Mouse (Mus musculus) midbrain, embryonic 16.5 days (tissue): ENCODE data around the gene Cmss1. TPM values are rescaled to one million over a fixed set of nuclear protein-coding genes. Genes with fewer than 3 reads are reported as not detected.

ENCODE experiments used
- ATAC-seq: fragments of 200-750 bp; cut with Nextera tagmentation; 2 replicates; pipeline ENCODE4 v1.8.0; 2017; ENCODE audit warnings: moderate TSS enrichment
- H3K27ac ChIP-seq: fragments of 300-500 bp; sonication (generic); 2 replicates; pipeline ENCODE4 v1.5.1; 2014; ENCODE audit warnings: mild to moderate bottlenecking, low read length, mixed read lengths
- H3K27me3 ChIP-seq: fragments of 300-500 bp; sonication (generic); 2 replicates; pipeline ENCODE4 v1.6.1; 2014; ENCODE audit warnings: low read depth, low read length, mixed read lengths; ENCODE audit not compliant: control insufficient read depth, insufficient read depth
- H3K36me3 ChIP-seq: fragments of 300-500 bp; sonication (generic); 2 replicates; pipeline ENCODE4 v1.6.1; 2014; ENCODE audit warnings: mild to moderate bottlenecking, low read length, moderate library complexity, mixed read lengths; ENCODE audit not compliant: control insufficient read depth, insufficient read depth
- H3K4me1 ChIP-seq: fragments of 300-500 bp; sonication (generic); 2 replicates; pipeline ENCODE4 v1.6.1; 2014; ENCODE audit warnings: mild to moderate bottlenecking, low read length, mixed read lengths; ENCODE audit not compliant: control insufficient read depth, insufficient read depth
- H3K4me2 ChIP-seq: fragments of 300-500 bp; sonication (generic); 2 replicates; pipeline ENCODE4 v1.6.1; 2014; ENCODE audit warnings: mild to moderate bottlenecking, low read length, mixed read lengths
- H3K4me3 ChIP-seq: fragments of 300-500 bp; sonication (generic); 2 replicates; pipeline ENCODE4 v1.5.1; 2014; ENCODE audit warnings: low read depth, mild to moderate bottlenecking, low read length, moderate library complexity, mixed read lengths
- H3K9ac ChIP-seq: fragments of 300-500 bp; sonication (generic); 2 replicates; pipeline ENCODE4 v1.6.1; 2014; ENCODE audit warnings: low read depth, low read length, mixed read lengths
- H3K9me3 ChIP-seq: fragments of 300-500 bp; sonication (generic); replicated peaks from 2 replicates; pipeline ENCODE4 v1.6.1; 2014; ENCODE audit warnings: mild to moderate bottlenecking, low read length, mixed read lengths; ENCODE audit not compliant: control insufficient read depth, poor library complexity, severe bottlenecking
- WGBS: fragments of 180-500 bp; shearing (Covaris S2); extraction: QIAGEN DNeasy Blood & Tissue Kit; methylation state at CpG from one replicate; pipeline ENCODE4 v1.1.7; 2014; 5-methylcytosine and 5-hydroxymethylcytosine counted together
- polyA plus RNA-seq: library from polyadenylated mRNA; unstranded; fragments of >200 nt; fragmentation: Nextera tagmentation; extraction: Ambion mirVana; gene quantifications from 2 replicates; pipeline ENCODE4 v1.2.1, GENCODE M21; 2015

Cmss1 gene
- polyA plus RNA-seq, 1 experiment from 2014 or later = 37.4 TPM

DNA sequence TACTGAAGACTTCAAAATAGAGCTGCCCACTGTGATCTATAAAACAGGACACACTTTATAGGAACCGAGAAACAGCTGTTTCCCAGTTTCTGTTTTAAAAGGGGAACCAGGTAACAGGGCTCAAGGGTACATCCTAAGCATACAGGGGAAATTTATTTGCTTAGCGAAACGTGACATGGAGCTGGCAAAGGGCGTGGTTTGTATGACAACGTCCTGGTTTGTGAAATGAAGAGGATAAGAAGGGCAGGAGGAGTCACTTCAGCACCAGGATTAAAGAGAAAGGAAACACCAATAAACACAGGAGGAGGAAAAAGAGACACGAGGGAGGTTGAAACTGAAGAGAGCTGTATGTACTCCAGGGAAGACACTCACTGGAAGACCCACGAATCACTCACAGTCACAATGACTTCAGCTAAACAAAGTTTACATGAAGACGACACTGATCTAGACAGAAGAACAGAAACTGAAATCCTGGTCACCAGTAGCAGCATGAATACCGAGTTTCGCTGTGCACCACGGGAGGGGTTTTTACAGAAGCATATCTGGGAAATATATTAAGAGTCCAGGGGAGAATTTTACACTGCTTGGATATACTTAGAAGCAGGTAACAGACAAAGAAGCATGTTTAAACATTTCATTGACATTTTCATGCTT, 269.8 kb downstream of the Cmss1 start:
- no peak overlapping the region for H3K9ac ChIP-seq
- H3K9me3 ChIP-seq = no peaks in the 10 kb centered on the region
- no peak overlapping the region for H3K4me3 ChIP-seq
- no peaks in the 10 kb centered on the region for H3K36me3 ChIP-seq
- ATAC-seq = no peak
- no peak overlapping the region for H3K4me2 ChIP-seq
- H3K27ac ChIP-seq = no peak overlapping the region
- no peaks in the 10 kb centered on the region for H3K4me1 ChIP-seq
- H3K27me3 ChIP-seq = no peaks in the 10 kb centered on the region
- WGBS = 79% methylated on average over 11 of the region's 11 CpGs

DNA sequence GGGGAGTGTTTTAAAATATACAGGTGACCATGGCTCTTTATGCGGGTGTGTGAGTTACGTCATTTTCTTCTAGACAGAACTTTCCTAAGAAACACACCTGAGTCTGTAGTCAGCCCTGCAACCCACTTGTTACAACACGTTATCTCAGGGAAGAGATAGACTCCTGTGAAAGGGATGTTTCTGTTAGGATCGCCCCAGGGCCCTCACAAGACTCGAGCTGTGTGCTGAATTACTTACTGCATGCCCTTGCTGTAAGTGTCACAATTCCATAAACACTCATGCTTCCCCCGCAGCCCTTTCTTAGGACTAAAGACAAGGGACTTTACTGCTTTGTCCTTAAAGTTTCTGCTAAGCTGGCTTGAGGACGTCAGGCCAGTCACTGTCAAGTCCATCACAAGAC, 274.4 kb downstream of the Cmss1 start:
- Histone ChIP-seq H3K27ac (no peak overlapping the region), H3K36me3 (no peaks in the 10 kb centered on the region), H3K9me3 (no peaks in the 10 kb centered on the region), H3K4me1 (no peaks in the 10 kb centered on the region), H3K27me3 (no peaks in the 10 kb centered on the region), H3K4me2 (no peak overlapping the region), H3K4me3 (no peak overlapping the region), H3K9ac (no peak overlapping the region)
- WGBS = 81% methylated on average over 7 of the region's 7 CpGs
- ATAC-seq = no peak

DNA sequence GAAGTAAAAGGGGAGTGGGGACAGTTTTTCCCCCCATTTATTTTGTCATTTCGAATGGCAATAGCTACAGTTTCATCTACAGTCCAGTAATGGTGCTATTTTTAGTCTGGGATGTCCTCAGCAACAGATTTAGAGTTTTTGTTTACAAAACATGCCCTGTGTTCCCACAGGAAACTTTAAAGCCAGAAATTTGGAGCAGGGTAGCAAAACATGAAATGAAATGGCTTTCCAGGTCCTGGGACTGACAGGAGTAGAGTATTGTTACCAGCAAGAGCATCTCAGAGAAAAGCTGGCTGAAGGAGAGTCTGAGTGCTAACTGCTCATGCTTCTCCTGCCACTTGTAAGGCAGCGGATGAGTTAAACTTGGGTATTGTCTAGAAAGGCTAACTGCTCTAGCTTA, 276.6 kb downstream of the Cmss1 start:
- H3K9me3 ChIP-seq = no peaks in the 10 kb centered on the region
- no peaks in the 10 kb centered on the region for H3K36me3 ChIP-seq
- no peak overlapping the region for H3K9ac ChIP-seq
- no peak for ATAC-seq
- 79% methylated on average over 2 of the region's 2 CpGs for WGBS
- H3K4me3 ChIP-seq = no peak overlapping the region
- no peak overlapping the region for H3K27ac ChIP-seq
- H3K4me2 ChIP-seq = no peak overlapping the region
- no peaks in the 10 kb centered on the region for H3K27me3 ChIP-seq
- no peaks in the 10 kb centered on the region for H3K4me1 ChIP-seq

DNA sequence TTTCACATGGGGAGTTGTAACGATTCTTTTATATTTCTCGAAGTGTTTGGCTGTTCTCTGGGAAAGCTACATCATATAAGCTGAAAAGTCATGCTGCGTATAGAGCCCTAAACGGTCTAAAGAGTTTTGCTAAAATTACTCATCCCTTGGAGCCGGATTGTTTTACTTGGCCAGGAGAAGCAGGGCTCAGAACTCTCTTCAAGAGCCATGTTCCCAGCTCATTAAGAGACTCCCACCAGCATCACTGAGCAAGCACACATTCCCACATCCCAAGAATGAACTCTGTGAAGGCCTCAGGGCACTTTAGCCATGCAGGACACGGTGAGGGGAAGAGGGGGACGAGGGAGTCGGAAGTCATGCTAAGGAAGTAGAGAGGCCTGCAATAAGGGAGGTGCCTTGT, 277.6 kb downstream of the Cmss1 start:
- H3K27ac ChIP-seq = no peak overlapping the region
- no peak overlapping the region for H3K4me2 ChIP-seq
- H3K36me3 ChIP-seq = no peaks in the 10 kb centered on the region
- H3K9ac ChIP-seq = no peak overlapping the region
- H3K9me3 ChIP-seq = no peaks in the 10 kb centered on the region
- no peaks in the 10 kb centered on the region for H3K27me3 ChIP-seq
- ATAC-seq = no peak
- WGBS = 85% methylated on average over 8 of the region's 8 CpGs
- H3K4me1 ChIP-seq = no peaks in the 10 kb centered on the region
- H3K4me3 ChIP-seq = no peak overlapping the region

DNA sequence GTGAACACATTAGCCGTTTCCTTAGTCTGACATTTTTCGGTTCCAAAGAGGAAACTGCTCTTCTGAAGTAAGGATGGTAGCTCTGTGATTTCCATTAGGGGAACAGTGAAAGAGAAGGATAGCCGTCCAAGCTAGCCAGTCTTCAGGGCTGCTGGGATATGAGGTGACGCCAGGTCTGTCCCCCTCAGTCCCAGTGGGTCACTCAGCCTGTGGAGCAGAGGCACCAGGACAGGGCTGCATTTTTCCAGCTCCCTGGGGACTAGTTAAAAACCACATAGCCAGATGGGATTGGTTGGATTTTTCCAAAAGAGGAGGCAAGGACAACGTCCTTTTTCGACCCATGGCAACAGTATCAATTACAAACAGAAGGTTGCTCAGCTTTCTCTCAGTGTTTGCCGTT, 279.7 kb downstream of the Cmss1 start:
- 80% methylated on average over 7 of the region's 7 CpGs for WGBS
- Histone ChIP-seq H3K4me1 (no peaks in the 10 kb centered on the region), H3K27me3 (no peaks in the 10 kb centered on the region), H3K9ac (no peak overlapping the region), H3K4me3 (no peak overlapping the region), H3K27ac (no peak overlapping the region), H3K4me2 (no peak overlapping the region), H3K9me3 (no peaks in the 10 kb centered on the region), H3K36me3 (no peaks in the 10 kb centered on the region)
- ATAC-seq = no peak

DNA sequence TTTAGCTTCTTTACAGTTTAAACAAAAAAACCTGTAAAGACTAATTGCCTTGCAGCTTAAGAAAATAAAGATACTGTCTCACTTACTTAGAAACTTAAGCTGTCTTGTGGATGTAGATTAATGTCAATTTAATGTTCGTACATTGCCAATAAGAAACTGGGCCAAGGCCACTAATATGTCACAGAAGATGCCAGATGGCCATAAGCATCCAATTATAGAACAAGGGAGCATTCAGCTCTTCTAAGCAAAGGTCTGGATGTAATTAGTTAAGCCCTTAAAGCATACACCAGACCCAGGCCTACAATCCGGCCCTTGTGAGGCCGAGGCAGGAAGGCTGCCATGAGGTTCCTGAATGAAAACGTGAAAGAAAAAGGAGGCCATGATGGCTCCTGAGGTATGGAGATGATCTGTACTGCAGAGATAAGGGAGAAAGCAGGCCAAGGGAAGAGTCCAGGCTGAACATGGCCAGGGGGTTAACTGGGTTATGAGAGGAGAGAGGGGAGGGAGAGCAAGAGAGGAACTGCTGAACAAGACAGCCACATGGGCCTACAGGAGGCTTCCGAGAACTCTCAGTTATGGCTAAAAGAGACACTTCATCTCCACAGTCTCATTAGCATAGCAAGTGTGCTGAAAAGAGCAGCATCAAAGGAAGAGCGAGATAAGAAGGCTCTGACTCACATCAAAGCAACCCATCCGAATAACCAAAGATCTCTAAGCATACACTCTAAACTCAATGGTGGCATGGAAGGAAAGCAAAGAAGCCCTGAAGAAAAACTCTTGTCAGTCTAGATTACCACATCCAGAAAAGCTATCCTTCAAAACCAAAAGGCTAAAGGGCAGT, 287.2 kb downstream of the Cmss1 start:
- Histone ChIP-seq H3K4me1 (no peaks in the 10 kb centered on the region), H3K36me3 (no peaks in the 10 kb centered on the region), H3K4me3 (no peak overlapping the region), H3K27ac (no peak overlapping the region), H3K9me3 (no peaks in the 10 kb centered on the region), H3K27me3 (no peaks in the 10 kb centered on the region), H3K9ac (no peak overlapping the region), H3K4me2 (no peak overlapping the region)
- no peak for ATAC-seq
- 70% methylated on average over 7 of the region's 7 CpGs for WGBS

DNA sequence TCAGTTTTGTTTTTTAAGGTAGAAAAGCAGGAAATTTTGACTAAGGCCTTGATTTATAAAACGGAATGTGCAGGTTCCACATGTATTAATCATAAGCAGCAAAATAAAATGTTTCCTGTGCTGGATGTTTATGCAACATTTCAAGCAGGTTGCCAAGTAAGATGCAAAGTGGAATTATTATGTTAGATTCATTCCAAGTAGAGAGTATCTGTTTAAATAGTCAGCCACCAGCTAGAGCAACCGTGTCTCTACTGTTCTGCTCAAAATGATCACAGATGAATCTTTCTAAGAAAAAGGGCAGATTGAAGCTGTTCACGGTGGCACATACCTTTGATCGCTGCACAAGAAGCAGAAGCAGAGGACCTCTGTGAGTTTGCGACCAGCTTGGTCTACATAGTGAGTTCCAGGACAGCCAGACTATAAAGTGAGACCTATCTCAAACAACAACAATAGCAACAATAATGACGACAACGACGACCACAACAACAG, 288.0 kb downstream of the Cmss1 start:
- 86% methylated on average over 8 of the region's 8 CpGs for WGBS
- H3K27ac ChIP-seq = no peak overlapping the region

DNA sequence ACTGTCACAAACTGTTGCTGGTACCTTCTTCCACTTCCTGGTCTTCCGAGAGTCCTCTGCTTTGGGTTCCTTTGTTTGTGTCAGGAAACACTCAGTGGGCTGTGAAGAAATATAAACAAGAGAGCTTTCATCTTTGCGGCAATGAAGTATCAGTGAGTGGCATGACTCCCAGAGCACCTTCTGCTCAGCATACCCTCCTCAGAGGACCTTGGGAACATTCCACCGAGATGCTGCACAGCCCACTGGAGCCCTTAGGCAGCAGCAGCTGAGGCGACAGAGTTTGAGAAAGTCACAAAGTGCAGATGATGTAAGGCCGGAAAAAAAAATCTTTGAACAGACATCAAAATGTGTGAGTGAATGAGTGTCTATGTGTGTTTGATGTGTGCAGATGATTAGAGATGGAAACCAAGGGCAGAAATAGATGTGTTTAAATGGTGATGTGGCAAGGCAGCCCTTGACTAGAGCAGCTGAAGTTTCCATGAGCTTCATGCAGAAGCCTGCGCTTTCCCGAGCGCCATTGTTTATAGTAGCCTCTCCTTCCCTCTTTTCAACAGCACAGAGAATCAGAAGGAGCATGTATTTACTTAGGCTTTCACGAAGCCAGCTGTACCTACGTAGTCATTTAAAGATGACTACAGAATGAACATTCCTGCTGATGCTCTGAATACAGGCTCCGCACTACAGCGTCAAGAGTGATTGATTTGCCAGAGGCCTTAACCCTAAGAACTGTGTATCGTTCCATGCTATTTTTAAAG, 288.6 kb downstream of the Cmss1 start:
- no peak overlapping the region for H3K27ac ChIP-seq
- 71% methylated on average over 13 of the region's 13 CpGs for WGBS
- ATAC-seq = no peak

More for the DNA sequence above, 288.0 kb downstream of the Cmss1 start:
- no peaks in the 10 kb centered on the region for H3K27me3 ChIP-seq
- no peak overlapping the region for H3K4me3 ChIP-seq
- ATAC-seq = no peak
- no peak overlapping the region for H3K9ac ChIP-seq
- no peak overlapping the region for H3K4me2 ChIP-seq
- no peaks in the 10 kb centered on the region for H3K4me1 ChIP-seq
- H3K9me3 ChIP-seq = no peaks in the 10 kb centered on the region
- no peaks in the 10 kb centered on the region for H3K36me3 ChIP-seq

DNA sequence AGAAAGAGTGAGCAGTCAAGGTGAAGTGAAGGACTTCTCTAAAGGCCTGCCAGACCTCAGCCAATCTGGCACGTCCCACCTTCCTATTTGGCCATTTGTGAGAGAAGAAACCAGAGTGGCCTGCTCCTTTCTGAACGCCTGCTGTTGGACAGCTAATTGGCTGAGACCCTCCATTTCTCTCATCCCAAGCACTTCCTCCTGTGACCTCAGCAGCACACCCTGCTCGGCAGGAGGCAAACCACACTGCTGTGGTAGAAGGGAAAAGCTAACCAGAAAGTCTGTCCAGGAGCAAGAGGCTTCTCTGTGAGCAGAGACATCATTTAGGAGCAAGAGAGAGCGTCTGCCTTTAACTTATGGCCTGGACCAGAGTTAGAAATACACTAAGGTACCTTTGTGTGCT, 289.5 kb downstream of the Cmss1 start:
- ATAC-seq = no peak
- no peak overlapping the region for H3K4me3 ChIP-seq
- H3K4me1 ChIP-seq = no peaks in the 10 kb centered on the region
- 82% methylated on average over 4 of the region's 4 CpGs for WGBS
- no peaks in the 10 kb centered on the region for H3K36me3 ChIP-seq
- H3K4me2 ChIP-seq = no peak overlapping the region
- H3K9ac ChIP-seq = no peak overlapping the region
- no peaks in the 10 kb centered on the region for H3K9me3 ChIP-seq
- no peaks in the 10 kb centered on the region for H3K27me3 ChIP-seq
- H3K27ac ChIP-seq = no peak overlapping the region

More for the DNA sequence above, 288.6 kb downstream of the Cmss1 start:
- Histone ChIP-seq H3K9me3 (no peaks in the 10 kb centered on the region), H3K4me3 (no peak overlapping the region), H3K36me3 (no peaks in the 10 kb centered on the region), H3K4me2 (no peak overlapping the region), H3K4me1 (no peaks in the 10 kb centered on the region), H3K9ac (no peak overlapping the region), H3K27me3 (no peaks in the 10 kb centered on the region)
